Mouse (Mus musculus) heart, adult 18-20 months (tissue): ENCODE measurements around the gene Mgme1. TPM values are rescaled to one million over a fixed set of nuclear protein-coding genes. Genes with fewer than 3 reads are reported as not detected.

ENCODE experiments used
- DNase-seq, 2 experiments: peaks; one replicate each; pipeline ENCODE4 v3.0.0; 2021 to 2022; ENCODE audit warnings: mixed read lengths in 1 of 2
- long read RNA-seq, 2 experiments: library from polyadenylated mRNA; stranded (forward); transcript quantifications; one replicate each; pipeline ENCODE4 v2.0.0; 2021
- total RNA-seq, 2 experiments: library from RNA; stranded (reverse); gene quantifications; 2 replicates each; pipeline ENCODE4 v1.2.3; 2021

The Mgme1 gene
- total RNA-seq: 10 to 100 TPM; 16.2 to 17.9 TPM
- long read RNA-seq, experiment 1, transcript Mgme1-201 (5 exons, 2,840 nt): major isoform, 7 of 37 reads
- long read RNA-seq, experiment 1, transcript Mgme1-203 (5 exons, 2,308 nt): minor isoform, 5 of 37 reads
- long read RNA-seq, experiment 1, partial matches to known transcripts: 5 of 37 reads
- long read RNA-seq, experiment 1, other reads (novel, unspliced or antisense): 19 of 37 reads
- long read RNA-seq, experiment 2, partial matches to known transcripts: 4 of 24 reads
- long read RNA-seq, experiment 2, other reads (novel, unspliced or antisense): 11 of 24 reads

GRCm38 (mm10) chr2:144270507-144271420 lies at the start of gene Mgme1, which contains the start of gene Snx5:
Gene Mgme1, plus strand, starts transcription at chr2:144270663.
Gene Snx5, minus strand, starts transcription at chr2:144270906.
- peak; percentile 93 to 94 for DNase-seq

- no peak for DNase-seq
These were observed 46.1 kb upstream of the Mgme1 start for GRCm38 (mm10) chr2:144224351-144224750.

- no peak for DNase-seq
These were observed 43.4 kb upstream of the Mgme1 start for GRCm38 (mm10) chr2:144226906-144227586.

- DNase-seq: no peak
These were observed 41.7 kb upstream of the Mgme1 start for GRCm38 (mm10) chr2:144228521-144229346.

GRCm38 (mm10) chr2:144229647-144230046 lies 40.8 kb upstream of the Mgme1 start:
- no peak for DNase-seq

GRCm38 (mm10) chr2:144230498-144230897 lies 40.0 kb upstream of the Mgme1 start:
- DNase-seq: peak; percentile 47 to 50

- no peak for DNase-seq
These were observed 39.3 kb upstream of the Mgme1 start for GRCm38 (mm10) chr2:144231115-144231514.

- no peak for DNase-seq
These were observed 36.9 kb upstream of the Mgme1 start for GRCm38 (mm10) chr2:144233534-144233933.

GRCm38 (mm10) chr2:144235776-144236175 lies 34.7 kb upstream of the Mgme1 start:
- DNase-seq: no peak

- DNase-seq: no peak
These were observed 33.5 kb upstream of the Mgme1 start for GRCm38 (mm10) chr2:144236791-144237584.

GRCm38 (mm10) chr2:144238341-144238740 lies 32.1 kb upstream of the Mgme1 start:
- peak; percentile 84 to 91 for DNase-seq

- DNase-seq: no peak
These were observed 31.1 kb upstream of the Mgme1 start for GRCm38 (mm10) chr2:144239318-144239717.

- no peak for DNase-seq
These were observed 30.2 kb upstream of the Mgme1 start for GRCm38 (mm10) chr2:144240095-144240899.

GRCm38 (mm10) chr2:144245464-144245863 lies 25.0 kb upstream of the Mgme1 start:
- DNase-seq: peak; percentile 30 to 73

GRCm38 (mm10) chr2:144246270-144246669 lies 24.2 kb upstream of the Mgme1 start:
- DNase-seq: no peak

GRCm38 (mm10) chr2:144247337-144247978 lies 23.0 kb upstream of the Mgme1 start:
- peak; percentile 48 to 82 for DNase-seq

- DNase-seq: no peak
These were observed 21.7 kb upstream of the Mgme1 start for GRCm38 (mm10) chr2:144248613-144249376.

- DNase-seq: no peak
These were observed 20.4 kb upstream of the Mgme1 start for GRCm38 (mm10) chr2:144250111-144250510.

GRCm38 (mm10) chr2:144262837-144263236 lies 7.6 kb upstream of the Mgme1 start:
- DNase-seq: no peak
